Comparison of ENCODE assay signal across 17 mouse cellular contexts in the genomic region with DNA sequence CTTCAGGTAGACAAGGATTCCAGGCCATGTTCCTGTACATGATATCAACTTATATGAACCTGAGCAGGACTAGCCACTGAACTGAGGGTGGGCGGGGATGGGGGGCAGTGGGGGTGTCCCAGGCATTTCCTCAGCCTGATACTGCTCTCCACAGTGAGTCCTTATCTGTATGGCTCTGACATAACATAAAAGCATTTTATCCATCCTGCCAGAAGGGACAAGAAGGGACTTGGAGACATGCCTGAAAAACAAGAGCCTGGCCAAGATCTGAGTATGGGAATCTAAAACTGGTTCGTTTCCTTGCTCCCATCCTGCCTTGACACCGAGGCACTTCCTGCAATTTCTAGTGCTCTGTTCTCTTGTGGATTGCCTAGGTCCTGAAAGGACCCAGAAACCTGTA. TPM values are rescaled to one million over a fixed set of nuclear protein-coding genes. Genes with fewer than 3 reads are reported as not detected.
DNase-seq lines count a peak whose midpoint lies in the region; ATAC-seq and TF ChIP-seq lines count a peak whose summit lies in the region.
"Had no signal": no experiment of that assay in that cellular context is flagged by ENCODE, and none has a peak within 500 bp of the region (broad histone marks: within the 10 kb centered on the region; RNA-seq: fewer than 3 reads in every experiment).

No protein-coding gene starts in this region.

- H3K4me1 ChIP-seq in heart, adult 2 months (ENCODE audit: control insufficient read depth, insufficient read depth, low read length): peaks cover 13% of the 10 kb centered on the region
- peaks cover 22% of the 10 kb centered on the region for H3K4me1 ChIP-seq in heart, postnatal 0 days (ENCODE audit: control insufficient read depth, insufficient read depth)
- peaks cover 17% of the 10 kb centered on the region; the same call in 1 of the 2 replicates for H3K4me1 ChIP-seq in lung, postnatal 0 days (ENCODE audit: insufficient read depth, low read depth, low read length)

- TF ChIP-seq CTCF in heart, adult 2 months (IDR thresholded peaks at IDR 0.05): no peak
- no peak for TF ChIP-seq CTCF in heart, postnatal 0 days (IDR thresholded peaks at IDR 0.05; ENCODE audit: low read depth)
- TF ChIP-seq CTCF in lung, postnatal 0 days (IDR thresholded peaks at IDR 0.05): no peak
- TF ChIP-seq CTCF in layer of hippocampus, adult 2 months (conservative IDR thresholded peaks at IDR 0.05): no peak

- peak; percentile 65 for ATAC-seq in heart, postnatal 0 days (ENCODE audit: insufficient read depth, low read depth)
- ATAC-seq in lung, postnatal 0 days: peak; percentile 21; the same call in 1 of the 2 replicates

- H3K27ac ChIP-seq in heart, adult 2 months: peak overlapping the region; percentile 29
- peak overlapping the region; percentile 21 for H3K27ac ChIP-seq in heart, postnatal 0 days (ENCODE audit: low read depth)
- H3K27ac ChIP-seq in lung, postnatal 0 days (ENCODE audit: low read length): peak overlapping the region; percentile 57; the same call in 1 of the 2 replicates
- H3K27ac ChIP-seq in layer of hippocampus, adult 2 months: no peak overlapping the region
- H3K27ac ChIP-seq: macrophage had no signal

- H3K9ac ChIP-seq in heart, adult 2 months (ENCODE audit: low read depth, low read length): no peak overlapping the region
- no peak overlapping the region for H3K9ac ChIP-seq in heart, postnatal 0 days (replicated peaks; ENCODE audit: low read depth, low read length)
- H3K9ac ChIP-seq in lung, postnatal 0 days (replicated peaks; ENCODE audit: low read depth): no peak overlapping the region

- WGBS in heart, adult 2 months: 12% methylated on average over 3 of the region's 3 CpGs
- WGBS in heart, postnatal 0 days: 29% methylated on average over 3 of the region's 3 CpGs
- WGBS in lung, postnatal 0 days: 23% methylated on average over 3 of the region's 3 CpGs

- H3K9me3 ChIP-seq in heart, postnatal 0 days (replicated peaks; ENCODE audit: control insufficient read depth, low read length): no peaks in the 10 kb centered on the region
- no peaks in the 10 kb centered on the region for H3K9me3 ChIP-seq in lung, postnatal 0 days (ENCODE audit: low read length)

- no peak for TF ChIP-seq EP300 in heart, adult 2 months (IDR thresholded peaks at IDR 0.05; ENCODE audit: insufficient read depth, low read depth, low read length)
- no peak for TF ChIP-seq EP300 in heart, postnatal 0 days (IDR thresholded peaks at IDR 0.05; ENCODE audit: low read depth)
- TF ChIP-seq EP300 in lung, postnatal 0 days (IDR thresholded peaks at IDR 0.05): 0 out of 2 replicates have a peak, but pooled peaks have one; percentile 45

- TF ChIP-seq POLR2A in heart, adult 2 months (IDR thresholded peaks at IDR 0.05; ENCODE audit: insufficient read depth, low read depth, low read length): no peak

- no peak overlapping the region for H3K4me2 ChIP-seq in heart, postnatal 0 days (ENCODE audit: low read depth, low read length)
- no peak overlapping the region for H3K4me2 ChIP-seq in lung, postnatal 0 days (replicated peaks; ENCODE audit: low read depth, low read length)

- H3K36me3 ChIP-seq in heart, adult 2 months (ENCODE audit: control insufficient read depth, insufficient read depth, low read length): no peaks in the 10 kb centered on the region
- no peaks in the 10 kb centered on the region for H3K36me3 ChIP-seq in heart, postnatal 0 days (replicated peaks; ENCODE audit: control insufficient read depth, insufficient read depth, low read length)
- no peaks in the 10 kb centered on the region for H3K36me3 ChIP-seq in lung, postnatal 0 days (ENCODE audit: insufficient read depth, low read length)

- intact Hi-C loops in heart, adult 2 months (cut with DNase I): no loop called here
- intact Hi-C loops in heart, postnatal 25 days (cut with DNase I): no loop called here

- no peaks in the 10 kb centered on the region for H3K27me3 ChIP-seq in heart, adult 2 months (ENCODE audit: control insufficient read depth, insufficient read depth, low read length)
- H3K27me3 ChIP-seq in heart, postnatal 0 days (ENCODE audit: control insufficient read depth, insufficient read depth, low read length): no peaks in the 10 kb centered on the region
- H3K27me3 ChIP-seq in lung, postnatal 0 days (replicated peaks; ENCODE audit: insufficient read depth, low read length): no peaks in the 10 kb centered on the region

- no peak overlapping the region for H3K4me3 ChIP-seq in heart, adult 2 months
- no peak overlapping the region for H3K4me3 ChIP-seq in heart, postnatal 0 days (ENCODE audit: low read depth, low read length)
- H3K4me3 ChIP-seq in lung, postnatal 0 days (ENCODE audit: low read depth, low read length): no peak overlapping the region
- no peak overlapping the region for H3K4me3 ChIP-seq in layer of hippocampus, adult 2 months
- H3K4me3 ChIP-seq: erythroblast, embryonic 14.5 days had no signal

- DNase-seq in heart, adult 2 months: no peak
- DNase-seq in heart, postnatal 25 days (ENCODE audit: low spot score): no peak
- peak; percentile 12 for DNase-seq in brain, adult 2 months (ENCODE audit: low read depth, low spot score)
- DNase-seq in heart, postnatal 0 days (ENCODE audit: low spot score): peak; percentile 45
- DNase-seq in lung, postnatal 0 days (ENCODE audit: low spot score): peak; percentile 43
- no peak for DNase-seq in frontal cortex, postnatal 36 days (ENCODE audit: low spot score in 2 of 2)
- no peak for DNase-seq in layer of hippocampus, adult 2 months (ENCODE audit: low spot score in 2 of 2)
- no peak for DNase-seq in layer of hippocampus, adult 18-20 months (ENCODE audit: low spot score in 2 of 2)
- DNase-seq: B cell, adult 2 months; cerebellum, adult 2 months; kidney, adult 2 months had no signal

- H3K79me2 ChIP-seq in heart, adult 2 months (replicated peaks; ENCODE audit: control insufficient read depth, insufficient read depth, low read length): no peaks in the 10 kb centered on the region

RNA-seq across cellular contexts. Expression of a gene that starts 11.1 kb away (rescaled TPM):
- not detected for total RNA-seq in heart, adult 2 months (2021)
- not detected in 2 replicates for polyA plus RNA-seq in heart, adult 2 months (2012; rRNA removed)
- total RNA-seq in heart, postnatal 25 days (2021): not detected
- total RNA-seq in heart, postnatal 0 days (2014; rRNA removed; ENCODE audit: low replicate concordance): not detected in 2 replicates
- polyA plus RNA-seq in heart, postnatal 0 days (2015; fragmentation: Nextera tagmentation; extraction: Ambion mirVana): not detected in 2 replicates
- polyA plus RNA-seq in lung, postnatal 0 days (2015; fragmentation: Nextera tagmentation; extraction: Ambion mirVana): 11.9 and 14.6 TPM in 2 replicates
- not detected for total RNA-seq in layer of hippocampus, adult 2 months (2021)
- total RNA-seq in layer of hippocampus, adult 18-20 months (2021): not detected
- total RNA-seq: hematopoietic stem cell, adult 5-6 weeks; left cerebral cortex, postnatal 10 days; neutrophil, adult 5-6 weeks had no signal
- polyA plus RNA-seq: cerebellum, adult 2 months; kidney, adult 2 months; macrophage had no signal

RNA-seq across cellular contexts. Expression of a gene that starts 25.9 kb away (rescaled TPM):
- not detected for total RNA-seq in heart, adult 2 months (2021)
- polyA plus RNA-seq in heart, adult 2 months (2012; rRNA removed): not detected in 2 replicates
- not detected for total RNA-seq in heart, postnatal 25 days (2021)
- total RNA-seq in heart, postnatal 0 days (2014; rRNA removed; ENCODE audit: low replicate concordance): not detected in 2 replicates
- polyA plus RNA-seq in heart, postnatal 0 days (2015; fragmentation: Nextera tagmentation; extraction: Ambion mirVana): not detected in 2 replicates
- 3.0 and 3.4 TPM in 2 replicates for polyA plus RNA-seq in lung, postnatal 0 days (2015; fragmentation: Nextera tagmentation; extraction: Ambion mirVana)
- not detected for total RNA-seq in layer of hippocampus, adult 2 months (2021)
- not detected for total RNA-seq in layer of hippocampus, adult 18-20 months (2021)
- total RNA-seq: ES-E14; hematopoietic stem cell, adult 5-6 weeks; left cerebral cortex, postnatal 10 days; neutrophil, adult 5-6 weeks had no signal
- polyA plus RNA-seq: cerebellum, adult 2 months; macrophage had no signal

RNA-seq across cellular contexts. Expression of a gene that starts 51.9 kb away (rescaled TPM):
- total RNA-seq in heart, adult 2 months (2021): 10 to 100 TPM; 12.4 to 13.3 TPM
- polyA plus RNA-seq in heart, adult 2 months (2012; rRNA removed): 46.9 and 49.8 TPM in 2 replicates
- 10 to 100 TPM; 19.8 to 21.2 TPM for total RNA-seq in heart, postnatal 25 days (2021)
- 68.3 and 86.7 TPM in 2 replicates for total RNA-seq in heart, postnatal 0 days (2014; rRNA removed; ENCODE audit: low replicate concordance)
- 33.5 and 36.0 TPM in 2 replicates for polyA plus RNA-seq in heart, postnatal 0 days (2015; fragmentation: Nextera tagmentation; extraction: Ambion mirVana)
- polyA plus RNA-seq in lung, postnatal 0 days (2015; fragmentation: Nextera tagmentation; extraction: Ambion mirVana): 49.3 and 50.2 TPM in 2 replicates
- 1,000 to 10,000 TPM in 1 of 2 experiments, 100 to 1,000 TPM in 1; 975 to 1,037 TPM for total RNA-seq in layer of hippocampus, adult 2 months (2021)
- 100 to 1,000 TPM; 950 to 953 TPM for total RNA-seq in layer of hippocampus, adult 18-20 months (2021)

Comparison
In these comparisons a context has a peak if more than half of its experiments do, and no peak if none do; other contexts are left out.
1. DNase-seq: peak in brain, adult 2 months (single experiment), heart, postnatal 0 days (single experiment) and lung, postnatal 0 days (single experiment); none in heart, adult 2 months (0 of 2), heart, postnatal 25 days (single experiment), frontal cortex, postnatal 36 days (0 of 2), layer of hippocampus, adult 2 months (0 of 2) and layer of hippocampus, adult 18-20 months (0 of 2).
2. RNA of a gene that starts 51.9 kb away (total RNA-seq): 975 to 1,037 TPM in layer of hippocampus, adult 2 months and 950 to 953 TPM in layer of hippocampus, adult 18-20 months; 68.3 to 86.7 TPM in heart, postnatal 0 days, 19.8 to 21.2 TPM in heart, postnatal 25 days and 12.4 to 13.3 TPM in heart, adult 2 months; every median in the first group is over 10 times any median in the second.